Mouse (Mus musculus) central nervous system, embryonic 11.5 days (tissue): ENCODE data around the gene Amn1. TPM values are rescaled to one million over a fixed set of nuclear protein-coding genes. Genes with fewer than 3 reads are reported as not detected.

Experiments used
- polyA plus RNA-seq: library from polyadenylated mRNA; depleted of rRNA; stranded (reverse); fragments of >200 nt; gene quantifications from 2 replicates; pipeline ENCODE4 v1.2.3, GENCODE M21; 2012; rRNA removed

The Amn1 gene
- polyA plus RNA-seq: 20.5 and 39.4 TPM in 2 replicates

GRCm38 (mm10) chr6:149188041-149188924, at the start of gene Amn1:
Gene Amn1, minus strand, starts transcription at chr6:149188712.

DNA sequence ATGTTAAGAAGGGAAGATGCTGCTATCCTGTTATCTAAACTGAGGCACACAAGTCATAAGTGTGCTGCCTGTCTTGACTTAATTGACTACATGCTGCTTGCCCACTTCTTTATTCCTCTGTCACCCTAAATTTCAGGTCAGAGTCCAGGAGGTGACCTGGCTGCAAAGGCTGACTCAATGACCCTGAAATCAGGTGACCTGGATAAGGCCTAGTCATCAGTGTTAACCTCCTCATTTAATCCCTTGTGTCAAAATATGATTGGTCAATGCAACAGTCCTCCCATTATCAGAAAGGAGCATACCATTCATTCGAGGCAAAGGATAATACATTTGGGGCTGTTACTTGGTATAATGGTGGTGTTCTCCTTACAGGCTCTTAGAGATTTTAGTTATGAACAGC, 49.0 kb downstream of the Amn1 start, which contains the start of gene Etfbkmt:
TSS of gene Etfbkmt (plus strand) at position 379 of the 400 bp plus-strand sequence.

GRCm38 (mm10) chr6:149129870-149130269, 58.6 kb downstream of the Amn1 start, which contains the start of gene Gm10203:
Gene Gm10203, plus strand, starts transcription at chr6:149130170.

Other genes starting within 250 kb of the Amn1 start
- 126 and 195 TPM in 2 replicates for gene Sinhcaf, start 242.2 kb downstream of the Amn1 start, polyA plus RNA-seq
- 9.3 and 10.8 TPM in 2 replicates for gene Dennd5b, start 87.0 kb downstream of the Amn1 start, polyA plus RNA-seq
- not detected in 2 replicates for gene Gm10203, start 58.5 kb downstream of the Amn1 start, polyA plus RNA-seq
- gene Etfbkmt, start 48.9 kb downstream of the Amn1 start, polyA plus RNA-seq: 10.7 and 12.9 TPM in 2 replicates
- gene Resf1, start 120.7 kb upstream of the Amn1 start, polyA plus RNA-seq: 16.4 and 16.9 TPM in 2 replicates
- gene Bicd1, start 220.2 kb upstream of the Amn1 start, polyA plus RNA-seq: 7.7 and 8.8 TPM in 2 replicates